Mouse (Mus musculus): ENCODE data around the gene Atf6b.

- TF ChIP-seq USF2 (conservative IDR thresholded peaks at IDR 0.05; ENCODE audit: low read depth, low read length) (no peak), EP300 (IDR thresholded peaks at IDR 0.05; ENCODE audit: low read length) (no peak), POLR2A (IDR thresholded peaks at IDR 0.05; ENCODE audit: low read depth, low read length) (no peak)
Measured at GRCm38 (mm10) chr17:34623161-34623560, 23.8 kb upstream of the Atf6b start.

Measured in CH12.LX (cell line).